Mouse (Mus musculus): ENCODE data around the gene Med13. TPM values are rescaled to one million over a fixed set of nuclear protein-coding genes. Genes with fewer than 3 reads are reported as not detected.
A peak's percentile ranks its signal among the peaks of the same experiment; 100 is the strongest.

Med13 gene
- 10 to 100 TPM; 51.0 to 60.5 TPM for total RNA-seq (2021)

GRCm38 (mm10) chr11:86356854-86357788, at the start of gene Med13:
TSS of gene Med13 (minus strand) at chr11:86357602.
- peak; percentile 24 to 43 for DNase-seq (ENCODE audit: extremely low spot score in 1 of 2, low spot score in 1 of 2)

GRCm38 (mm10) chr11:86404590-86404989, 47.2 kb upstream of the Med13 start:
- DNase-seq (ENCODE audit: extremely low spot score in 1 of 2, low spot score in 1 of 2) = no peak

- DNase-seq (ENCODE audit: extremely low spot score in 1 of 2, low spot score in 1 of 2) = no peak
Observed at GRCm38 (mm10) chr11:86403845-86404244, 46.4 kb upstream of the Med13 start.

- no peak for DNase-seq (ENCODE audit: extremely low spot score in 1 of 2, low spot score in 1 of 2)
Observed at GRCm38 (mm10) chr11:86399241-86400107, 42.1 kb upstream of the Med13 start.

- DNase-seq (ENCODE audit: extremely low spot score in 1 of 2, low spot score in 1 of 2) = no peak
Observed at GRCm38 (mm10) chr11:86396950-86397594, 39.7 kb upstream of the Med13 start.

- DNase-seq (ENCODE audit: extremely low spot score in 1 of 2, low spot score in 1 of 2) = no peak
Observed at GRCm38 (mm10) chr11:86396518-86396917, 39.1 kb upstream of the Med13 start.

- DNase-seq (ENCODE audit: extremely low spot score in 1 of 2, low spot score in 1 of 2) = peak in 1 of 2 experiments; percentile 29
Observed at GRCm38 (mm10) chr11:86395513-86396125, 38.2 kb upstream of the Med13 start.

GRCm38 (mm10) chr11:86395100-86395499, 37.7 kb upstream of the Med13 start:
- no peak for DNase-seq (ENCODE audit: extremely low spot score in 1 of 2, low spot score in 1 of 2)

GRCm38 (mm10) chr11:86391687-86392086, 34.3 kb upstream of the Med13 start:
- DNase-seq (ENCODE audit: extremely low spot score in 1 of 2, low spot score in 1 of 2) = no peak

- DNase-seq (ENCODE audit: extremely low spot score in 1 of 2, low spot score in 1 of 2) = no peak
Observed at GRCm38 (mm10) chr11:86390308-86390707, 32.9 kb upstream of the Med13 start.

- DNase-seq (ENCODE audit: extremely low spot score in 1 of 2, low spot score in 1 of 2) = no peak
Observed at GRCm38 (mm10) chr11:86389506-86389905, 32.1 kb upstream of the Med13 start.

- no peak for DNase-seq (ENCODE audit: extremely low spot score in 1 of 2, low spot score in 1 of 2)
Observed at GRCm38 (mm10) chr11:86388821-86389480, 31.5 kb upstream of the Med13 start.

- DNase-seq (ENCODE audit: extremely low spot score in 1 of 2, low spot score in 1 of 2) = no peak
Observed at GRCm38 (mm10) chr11:86387121-86387893, 29.9 kb upstream of the Med13 start.

GRCm38 (mm10) chr11:86386576-86386975, 29.2 kb upstream of the Med13 start:
- DNase-seq (ENCODE audit: extremely low spot score in 1 of 2, low spot score in 1 of 2) = peak in 1 of 2 experiments; percentile 11

- no peak for DNase-seq (ENCODE audit: extremely low spot score in 1 of 2, low spot score in 1 of 2)
Observed at GRCm38 (mm10) chr11:86385710-86386282, 28.4 kb upstream of the Med13 start.

- DNase-seq (ENCODE audit: extremely low spot score in 1 of 2, low spot score in 1 of 2) = no peak
Observed at GRCm38 (mm10) chr11:86384141-86384540, 26.7 kb upstream of the Med13 start.

GRCm38 (mm10) chr11:86382520-86383157, 25.2 kb upstream of the Med13 start:
- DNase-seq (ENCODE audit: extremely low spot score in 1 of 2, low spot score in 1 of 2) = no peak

GRCm38 (mm10) chr11:86381478-86382091, 24.2 kb upstream of the Med13 start:
- no peak for DNase-seq (ENCODE audit: extremely low spot score in 1 of 2, low spot score in 1 of 2)
